Mouse (Mus musculus) myocyte (in vitro differentiated cells): ENCODE data around the gene Uchl5. TPM values are rescaled to one million over a fixed set of nuclear protein-coding genes. Genes with fewer than 3 reads are reported as not detected.

Experiments
- H3K27me3 ChIP-seq: one replicate; pipeline ENCODE4 v1.6.1; 2011; ENCODE audit not compliant: control insufficient read depth, insufficient read depth, insufficient read length
- H3K36me3 ChIP-seq: one replicate; pipeline ENCODE4 v1.6.1; 2011; ENCODE audit not compliant: control insufficient read depth, insufficient read depth
- H3K4me2 ChIP-seq: one replicate; pipeline ENCODE4 v1.6.1; 2011; ENCODE audit warnings: low read depth, control low read depth
- H3K4me3 ChIP-seq: one replicate; pipeline ENCODE4 v1.5.1; 2011; ENCODE audit warnings: mild to moderate bottlenecking, control low read depth, moderate library complexity
- H3K79me2 ChIP-seq: one replicate; pipeline ENCODE4 v1.6.1; 2011; ENCODE audit not compliant: control insufficient read depth, insufficient read depth
- H3ac ChIP-seq: one replicate; pipeline ENCODE4 v1.6.1; 2011; ENCODE audit not compliant: control insufficient read depth, insufficient read length
- CEBPB ChIP-seq: IDR thresholded peaks from 2 replicates; pipeline ENCODE4 v1.6.1; 2011; ENCODE audit warnings: mild to moderate bottlenecking, moderate library complexity; ENCODE audit not compliant: poor library complexity, insufficient read depth, severe bottlenecking
- E2F4 ChIP-seq: IDR thresholded peaks from one replicate; pipeline ENCODE4 v1.6.1; 2011; ENCODE audit warnings: mild to moderate bottlenecking, control low read depth, moderate library complexity; ENCODE audit not compliant: insufficient read depth
- MAX ChIP-seq: IDR thresholded peaks from one replicate; pipeline ENCODE4 v1.6.1; 2011; ENCODE audit warnings: low read depth, mild to moderate bottlenecking, control low read depth
- MYOD1 ChIP-seq, 3 experiments: IDR thresholded peaks; one replicate each; pipeline ENCODE4 v1.6.1; 2011; ENCODE audit warnings: control low read depth in 2 of 3, low read depth in 2 of 3, mild to moderate bottlenecking in 2 of 3, moderate library complexity in 1 of 3; ENCODE audit not compliant: insufficient read length in 2 of 3, control insufficient read depth in 1 of 3
- MYOG ChIP-seq, 3 experiments: IDR thresholded peaks; one replicate each; pipeline ENCODE4 v1.6.1; 2011; ENCODE audit warnings: control low read depth in 2 of 3, low read depth in 2 of 3, mild to moderate bottlenecking in 2 of 3; ENCODE audit not compliant: insufficient read length in 2 of 3, control insufficient read depth in 1 of 3, insufficient read depth in 1 of 3
- POLR2A ChIP-seq: IDR thresholded peaks from one replicate; pipeline ENCODE4 v1.6.1; 2011; ENCODE audit warnings: low read depth, mild to moderate bottlenecking, control low read depth, moderate library complexity; ENCODE audit not compliant: insufficient read length
- POLR2AphosphoS2 ChIP-seq: IDR thresholded peaks from one replicate; pipeline ENCODE4 v1.6.1; 2011; ENCODE audit warnings: low read depth, control low read depth; ENCODE audit not compliant: insufficient read length
- REST ChIP-seq: IDR thresholded peaks from one replicate; pipeline ENCODE4 v1.6.1; 2011; ENCODE audit warnings: mild to moderate bottlenecking, control low read depth, moderate library complexity; ENCODE audit not compliant: insufficient read depth, insufficient read length
- SRF ChIP-seq: IDR thresholded peaks from one replicate; pipeline ENCODE4 v1.6.1; 2011; ENCODE audit warnings: low read depth; ENCODE audit not compliant: control insufficient read depth, insufficient read length
- TCF12 ChIP-seq: IDR thresholded peaks from one replicate; pipeline ENCODE4 v1.6.1; 2011; ENCODE audit warnings: mild to moderate bottlenecking, control low read depth; ENCODE audit not compliant: poor library complexity, insufficient read depth, severe bottlenecking
- TCF3 ChIP-seq: IDR thresholded peaks from one replicate; pipeline ENCODE4 v1.6.1; 2011; ENCODE audit warnings: low read depth, control low read depth; ENCODE audit not compliant: insufficient read length
- USF1 ChIP-seq: IDR thresholded peaks from one replicate; pipeline ENCODE4 v1.6.1; 2011; ENCODE audit warnings: low read depth, mild to moderate bottlenecking, control low read depth, moderate library complexity
- polyA plus RNA-seq: library from polyadenylated mRNA; unstranded; fragments of >200 nt; fragmentation: generic; extraction: Trizol; gene quantifications from one replicate; pipeline ENCODE4 v1.2.1, GENCODE M21; 2012; ENCODE audit warnings: missing spikeins

The Uchl5 gene
- polyA plus RNA-seq, 1 experiment = 13.9 TPM

DNA sequence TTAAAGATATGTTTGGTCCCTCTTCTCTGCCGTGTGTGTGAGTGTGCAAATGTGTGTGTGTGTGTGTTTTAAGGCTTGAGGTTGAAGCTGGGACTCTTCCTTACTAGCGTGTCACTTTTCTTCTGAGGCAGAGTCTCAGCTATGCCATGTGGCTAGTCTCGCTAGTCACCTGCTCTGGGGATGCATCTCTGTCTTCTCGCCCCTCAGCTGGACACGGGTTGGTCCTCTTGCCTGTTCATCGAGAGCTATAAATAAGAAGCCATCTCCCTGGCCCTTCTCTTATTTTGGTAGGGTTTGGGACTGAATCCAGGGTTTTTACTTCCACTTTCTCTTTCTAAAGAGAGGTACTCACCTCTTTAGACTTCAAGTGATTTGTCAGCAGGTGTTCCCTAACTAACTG is 10.8 kb upstream of the Uchl5 start:
- no peak overlapping the region for H3K4me2 ChIP-seq
- TF ChIP-seq MYOG (IDR thresholded peaks at IDR 0.05; ENCODE audit: control insufficient read depth in 1 of 3, insufficient read depth in 1 of 3, insufficient read length in 2 of 3, low read depth in 2 of 3) (no peak), MYOD1 (IDR thresholded peaks at IDR 0.05; ENCODE audit: control insufficient read depth in 1 of 3, insufficient read length in 2 of 3, low read depth in 2 of 3) (no peak), E2F4 (no peak), SRF (no peak), USF1 (no peak), REST (no peak), POLR2A (no peak), MAX (no peak), TCF12 (no peak)
- no peak overlapping the region for H3ac ChIP-seq
- peaks cover 33% of the 10 kb centered on the region for H3K36me3 ChIP-seq
- no peaks in the 10 kb centered on the region for H3K27me3 ChIP-seq
- no peak overlapping the region for H3K4me3 ChIP-seq
- H3K79me2 ChIP-seq = no peaks in the 10 kb centered on the region

DNA sequence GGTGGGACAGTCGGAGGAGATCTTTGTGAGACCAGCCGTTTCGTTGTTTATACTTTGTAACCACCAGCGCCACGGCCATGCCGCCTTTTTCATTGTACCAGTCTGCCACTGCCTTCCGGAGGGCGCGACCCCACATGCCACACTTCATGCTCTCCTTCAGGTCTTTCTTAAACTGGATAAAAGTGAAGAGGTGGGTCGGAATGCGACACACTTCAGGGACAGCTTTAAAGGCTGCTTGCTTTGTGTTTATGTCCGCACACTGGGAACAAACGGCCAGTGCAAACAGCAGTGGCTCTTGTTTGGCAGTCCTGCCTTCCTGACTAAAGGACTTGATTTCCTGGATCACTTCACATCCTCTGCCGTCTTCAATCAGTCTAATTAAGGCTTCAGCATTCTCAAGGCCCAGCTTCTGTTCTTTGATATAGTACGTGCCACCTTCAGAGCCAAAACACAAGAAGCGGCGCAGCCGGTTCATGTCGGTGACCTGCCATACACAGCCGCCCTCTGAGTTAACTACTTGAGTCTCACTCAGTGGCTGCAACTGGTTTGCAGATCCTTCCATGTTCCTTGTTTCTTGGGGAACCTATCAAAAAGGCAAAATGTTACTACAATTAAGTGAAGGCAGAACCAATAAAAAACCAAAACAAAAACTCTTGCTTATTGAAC is 6.5 kb upstream of the Uchl5 start:
- H3K79me2 ChIP-seq = peaks cover 31% of the 10 kb centered on the region
- no peak overlapping the region for H3K4me3 ChIP-seq
- H3ac ChIP-seq = no peak overlapping the region
- no peak overlapping the region for H3K4me2 ChIP-seq
- H3K27me3 ChIP-seq = no peaks in the 10 kb centered on the region
- TF ChIP-seq MYOD1 (IDR thresholded peaks at IDR 0.05; ENCODE audit: control insufficient read depth in 1 of 3, insufficient read length in 2 of 3, low read depth in 2 of 3) = no peak
- H3K36me3 ChIP-seq = peaks cover 23% of the 10 kb centered on the region

DNA sequence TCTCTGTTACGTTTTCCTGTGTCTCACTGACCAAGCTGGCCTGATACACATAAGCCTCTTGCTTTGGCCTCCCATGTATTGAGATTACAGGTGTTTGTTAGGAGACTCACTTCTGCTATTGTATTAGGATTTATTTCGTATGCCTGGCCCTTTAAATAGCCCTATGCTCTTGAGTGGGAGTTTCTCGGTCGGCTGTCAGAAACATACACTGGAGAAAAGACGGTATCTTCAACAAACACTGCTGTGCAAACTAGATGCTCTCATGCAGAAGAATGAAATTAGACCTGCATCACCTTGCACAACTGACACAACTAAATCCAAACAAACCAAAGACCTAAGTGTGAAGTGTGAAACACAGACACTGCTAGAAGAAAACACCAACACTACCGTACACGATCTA is 4.0 kb upstream of the Uchl5 start:
- Histone ChIP-seq H3ac (no peak overlapping the region), H3K79me2 (peaks cover 49% of the 10 kb centered on the region), H3K36me3 (peaks cover 6% of the 10 kb centered on the region), H3K27me3 (no peaks in the 10 kb centered on the region), H3K4me2 (peak overlapping the region; percentile 70), H3K4me3 (no peak overlapping the region)
- no peak for TF ChIP-seq TCF12
- no peak for TF ChIP-seq TCF3
- no peak for TF ChIP-seq MYOD1 (IDR thresholded peaks at IDR 0.05; ENCODE audit: control insufficient read depth in 1 of 3, insufficient read length in 2 of 3, low read depth in 2 of 3)
- no peak for TF ChIP-seq REST
- TF ChIP-seq USF1 = no peak
- no peak for TF ChIP-seq POLR2AphosphoS2
- TF ChIP-seq E2F4 = no peak

DNA sequence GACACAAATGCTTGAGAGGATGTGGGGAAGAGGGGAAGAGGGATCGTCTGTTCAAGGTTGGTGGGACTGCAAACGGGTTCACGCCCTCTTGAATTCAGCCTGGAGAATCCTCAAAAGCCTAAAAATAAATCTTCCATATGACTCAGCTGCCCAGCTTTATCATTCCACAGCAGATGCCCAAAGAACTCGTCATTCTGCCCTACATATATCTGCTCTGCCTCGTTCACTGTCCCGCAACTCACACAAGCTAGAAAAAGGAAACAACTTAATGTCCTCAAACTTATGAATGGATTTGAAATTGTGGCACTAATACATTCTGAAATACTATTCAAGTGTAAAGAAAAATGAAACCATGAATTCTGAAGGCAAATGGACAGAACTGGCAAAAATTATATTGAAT is 3.2 kb upstream of the Uchl5 start:
- no peak for TF ChIP-seq TCF3
- TF ChIP-seq MYOD1 (IDR thresholded peaks at IDR 0.05; ENCODE audit: control insufficient read depth in 1 of 3, insufficient read length in 2 of 3, low read depth in 2 of 3) = peak in 1 of 3 experiments; percentile 7
- Histone ChIP-seq H3K79me2 (peaks cover 58% of the 10 kb centered on the region), H3K4me3 (no peak overlapping the region), H3ac (no peak overlapping the region), H3K4me2 (peak overlapping the region; percentile 70), H3K27me3 (no peaks in the 10 kb centered on the region), H3K36me3 (peaks cover 6% of the 10 kb centered on the region)

DNA sequence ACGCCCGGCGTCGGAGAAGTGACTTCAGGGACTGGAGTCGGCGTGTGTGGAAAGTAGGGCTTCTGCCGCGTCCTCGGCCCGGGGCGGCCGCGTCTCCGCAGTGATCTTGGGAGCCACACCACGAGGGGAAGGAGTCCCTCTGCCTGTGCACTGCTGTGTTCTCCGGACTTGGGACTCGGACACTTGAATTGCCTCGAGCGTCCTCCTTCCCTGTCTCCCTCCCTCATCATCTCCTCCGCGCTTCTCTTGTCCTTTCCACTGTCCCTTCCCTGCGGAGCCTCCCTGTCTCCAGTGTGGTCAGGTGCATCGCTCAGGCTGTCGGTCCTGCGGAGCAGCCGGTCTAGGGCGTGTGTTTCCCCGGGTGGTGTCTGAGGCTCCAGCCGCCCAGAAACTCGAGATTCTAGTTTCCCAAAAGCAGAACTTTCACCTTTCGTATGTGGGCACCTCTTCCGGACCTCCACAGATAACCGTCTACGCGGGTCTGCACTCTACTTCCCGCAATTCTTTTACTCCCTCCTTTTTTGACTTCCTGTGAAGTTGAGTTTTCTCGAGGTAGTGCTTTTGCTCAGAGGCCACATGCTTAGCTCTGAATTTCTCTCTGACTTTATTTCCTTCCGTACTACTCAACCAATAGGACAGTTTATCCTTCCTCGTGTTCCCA is 616 bp downstream of the Uchl5 start:
- no peak for TF ChIP-seq SRF
- no peak for TF ChIP-seq USF1
- TF ChIP-seq MYOD1 (IDR thresholded peaks at IDR 0.05; ENCODE audit: control insufficient read depth in 1 of 3, insufficient read length in 2 of 3, low read depth in 2 of 3) = no peak
- no peak for TF ChIP-seq MYOG (IDR thresholded peaks at IDR 0.05; ENCODE audit: control insufficient read depth in 1 of 3, insufficient read depth in 1 of 3, insufficient read length in 2 of 3, low read depth in 2 of 3)
- TF ChIP-seq CEBPB = no peak
- no peak for TF ChIP-seq POLR2A
- no peak for TF ChIP-seq E2F4
- no peak for TF ChIP-seq TCF3
- no peak for TF ChIP-seq POLR2AphosphoS2
- no peaks in the 10 kb centered on the region for H3K27me3 ChIP-seq
- no peaks in the 10 kb centered on the region for H3K36me3 ChIP-seq
- peak overlapping the region; percentile 89 for H3K4me2 ChIP-seq
- peak overlapping the region; percentile 74 for H3K4me3 ChIP-seq
- peak overlapping the region; percentile 36 for H3ac ChIP-seq
- peaks cover 60% of the 10 kb centered on the region for H3K79me2 ChIP-seq
